Mouse (Mus musculus) liver, postnatal 0 days (tissue): ENCODE measurements around the gene Taf4.

Experiments
- CTCF ChIP-seq: sonication (generic); IDR thresholded peaks from 2 replicates; pipeline ENCODE4 v1.5.1; 2016; ENCODE audit warnings: antibody characterized with exemption, low read depth
- EP300 ChIP-seq: IDR thresholded peaks from 2 replicates; pipeline ENCODE4 v1.6.1; 2016; ENCODE audit warnings: antibody characterized with exemption, low read depth, mild to moderate bottlenecking

DNA sequence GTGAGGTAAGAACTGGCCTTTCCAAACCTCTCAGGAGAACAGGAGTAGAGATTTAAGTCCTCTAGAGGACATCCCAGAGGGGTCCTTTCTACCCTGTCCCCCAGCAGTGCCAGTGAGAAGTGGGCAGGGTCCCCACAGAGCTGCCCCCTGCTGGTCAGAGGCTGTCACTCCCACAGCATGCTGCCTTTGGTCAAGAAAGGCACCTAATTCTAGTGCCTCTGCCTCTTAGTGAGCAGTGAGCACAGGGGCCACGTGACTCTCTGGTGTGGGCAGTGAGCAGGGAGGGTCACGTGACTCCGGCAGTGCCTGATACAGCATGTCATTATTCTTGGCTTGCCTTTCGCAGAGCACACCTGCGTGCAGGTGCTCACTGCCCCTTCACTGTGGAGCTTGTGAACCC is 103.1 kb downstream of the Taf4 start:
- TF ChIP-seq CTCF (peak; percentile 57), EP300 (no peak)
